ENCODE assay signal across 17 mouse cellular contexts in the genomic region with DNA sequence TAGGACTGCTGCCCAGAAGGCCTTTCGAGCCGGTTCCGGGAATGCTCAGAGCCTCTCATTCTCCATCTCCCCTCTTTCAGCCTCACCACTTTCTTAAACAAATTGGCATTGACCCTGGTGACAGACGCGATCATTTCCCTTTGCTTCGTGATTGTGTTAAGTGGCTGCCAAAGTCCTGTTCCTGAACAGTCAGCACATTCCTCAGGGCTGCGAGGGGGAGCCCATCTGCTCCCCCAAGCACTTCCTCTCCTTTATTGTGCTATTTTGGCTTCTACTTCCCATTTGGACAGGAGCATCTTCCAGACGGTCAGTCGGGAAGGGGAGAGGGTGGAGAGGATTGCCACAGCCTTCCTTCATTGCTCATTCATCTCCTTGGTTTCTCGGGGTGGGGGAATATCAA. TPM values are rescaled to one million over a fixed set of nuclear protein-coding genes. Genes with fewer than 3 reads are reported as not detected.
DNase-seq lines count a peak whose midpoint lies in the region; ATAC-seq and TF ChIP-seq lines count a peak whose summit lies in the region.
"Had no signal": no experiment of that assay in that cellular context is flagged by ENCODE, and none has a peak within 500 bp of the region (broad histone marks: within the 10 kb centered on the region; RNA-seq: fewer than 3 reads in every experiment).

No protein-coding gene starts in this region.

- TF ChIP-seq CTCF in heart, adult 2 months (IDR thresholded peaks at IDR 0.05) = no peak
- no peak for TF ChIP-seq CTCF in thymus, adult 2 months (IDR thresholded peaks at IDR 0.05; ENCODE audit: borderline replicate concordance, control insufficient read depth, extremely low read depth, insufficient read depth, low read length, poor library complexity)

- no peaks in the 10 kb centered on the region for H3K27me3 ChIP-seq in heart, adult 2 months (ENCODE audit: control insufficient read depth, insufficient read depth, low read length)
- H3K27me3 ChIP-seq in kidney, embryonic 16.5 days (ENCODE audit: insufficient read depth, low read length) = 0 out of 2 replicates have a peak, but pooled peaks cover 3% of the 10 kb centered on the region
- H3K27me3 ChIP-seq in thymus, adult 2 months (ENCODE audit: control insufficient read depth, insufficient read depth, low read length) = no peaks in the 10 kb centered on the region
- H3K27me3 ChIP-seq: liver, embryonic 15.5 days had no signal

- no peak for TF ChIP-seq POLR2A in heart, adult 2 months (IDR thresholded peaks at IDR 0.05; ENCODE audit: insufficient read depth, low read depth, low read length)
- TF ChIP-seq POLR2A in thymus, adult 2 months (IDR thresholded peaks at IDR 0.05; ENCODE audit: control insufficient read depth, extremely low read depth, insufficient read depth, low read length, poor library complexity) = no peak

- H3K79me2 ChIP-seq in heart, adult 2 months (replicated peaks; ENCODE audit: control insufficient read depth, insufficient read depth, low read length) = no peaks in the 10 kb centered on the region

- H3K4me3 ChIP-seq in heart, adult 2 months = no peak overlapping the region
- no peak overlapping the region for H3K4me3 ChIP-seq in kidney, embryonic 16.5 days (ENCODE audit: low read length)
- H3K4me3 ChIP-seq in thymus, adult 2 months (ENCODE audit: control insufficient read depth, insufficient read depth, low read length) = no peak overlapping the region
- H3K4me3 ChIP-seq: hindbrain, embryonic 10.5 days; liver, embryonic 15.5 days; megakaryocyte, embryonic 14.5 days had no signal

- peak in 1 of 2 experiments; percentile 5 for DNase-seq in heart, adult 2 months
- DNase-seq in heart, postnatal 10 days = no peak
- DNase-seq in kidney, postnatal 14 days = peak; percentile 17
- peak; percentile 39 for DNase-seq in cerebellum, adult 11 months
- DNase-seq in cerebellum, adult 9-11 months = peak; percentile 78
- no peak for DNase-seq in right cerebral cortex, adult 18-20 months
- DNase-seq in thymus, adult 2 months = no peak
- DNase-seq: adrenal gland, adult 8-10 months; right cerebral cortex, postnatal 14 days; thymus, postnatal 25 days had no signal

- H3K36me3 ChIP-seq in heart, adult 2 months (ENCODE audit: control insufficient read depth, insufficient read depth, low read length) = no peaks in the 10 kb centered on the region
- no peaks in the 10 kb centered on the region for H3K36me3 ChIP-seq in kidney, embryonic 16.5 days (ENCODE audit: insufficient read depth, low read length)
- H3K36me3 ChIP-seq in thymus, adult 2 months (ENCODE audit: control insufficient read depth, insufficient read depth, low read length) = no peaks in the 10 kb centered on the region
- H3K36me3 ChIP-seq: hindbrain, embryonic 10.5 days; liver, embryonic 15.5 days had no signal

- H3K4me1 ChIP-seq in heart, adult 2 months (ENCODE audit: control insufficient read depth, insufficient read depth, low read length) = peaks cover 3% of the 10 kb centered on the region
- no peaks in the 10 kb centered on the region for H3K4me1 ChIP-seq in kidney, embryonic 16.5 days (ENCODE audit: insufficient read depth, low read length)
- H3K4me1 ChIP-seq in thymus, adult 2 months (replicated peaks; ENCODE audit: control insufficient read depth, insufficient read depth, low read length) = peaks cover 5% of the 10 kb centered on the region
- H3K4me1 ChIP-seq: hindbrain, embryonic 10.5 days; liver, embryonic 15.5 days had no signal

- no peak overlapping the region for H3K9ac ChIP-seq in heart, adult 2 months (ENCODE audit: low read depth, low read length)
- H3K9ac ChIP-seq in kidney, embryonic 16.5 days (replicated peaks; ENCODE audit: low read length) = no peak overlapping the region
- H3K9ac ChIP-seq: liver, embryonic 15.5 days had no signal

- ATAC-seq in kidney, embryonic 16.5 days (ENCODE audit: low FRiP score, low TSS enrichment) = no peak
- ATAC-seq: inflammation-experienced regulatory T-cells, adult 6 months had no signal

- 0 out of 2 replicates have a peak, but pooled peaks have one; percentile 15 for TF ChIP-seq EP300 in heart, adult 2 months (IDR thresholded peaks at IDR 0.05; ENCODE audit: insufficient read depth, low read depth, low read length)

- 35% methylated on average over 10 of the region's 10 CpGs for WGBS in heart, adult 2 months
- 53% methylated on average over 10 of the region's 10 CpGs for WGBS in kidney, embryonic 16.5 days
- 62% methylated on average over 10 of the region's 10 CpGs for WGBS in thymus, adult 2 months

- no peaks in the 10 kb centered on the region for H3K9me3 ChIP-seq in kidney, embryonic 16.5 days (ENCODE audit: low read length)
- H3K9me3 ChIP-seq: hindbrain, embryonic 10.5 days; liver, embryonic 15.5 days; megakaryocyte, embryonic 14.5 days had no signal

- intact Hi-C loops in heart, adult 2 months (cut with DNase I) = loop anchor here (5.0 kb wide), 1 partner anchor 40 kb away; no protein-coding TSS in a partner anchor
- intact Hi-C loops in heart, postnatal 10 days (cut with DNase I) = no loop called here

- no peak overlapping the region for H3K4me2 ChIP-seq in kidney, embryonic 16.5 days (replicated peaks; ENCODE audit: low read depth, low read length)
- H3K4me2 ChIP-seq: liver, embryonic 15.5 days had no signal

- no peak overlapping the region for H3K27ac ChIP-seq in heart, adult 2 months
- no peak overlapping the region for H3K27ac ChIP-seq in kidney, embryonic 16.5 days (ENCODE audit: low read length)
- no peak overlapping the region for H3K27ac ChIP-seq in thymus, adult 2 months (ENCODE audit: control insufficient read depth, insufficient read depth, low read length)
- H3K27ac ChIP-seq: hindbrain, embryonic 10.5 days; liver, embryonic 15.5 days; stomach, postnatal 0 days had no signal

RNA-seq across cellular contexts. Expression of gene Xpnpep2, which starts 16.4 kb away (rescaled TPM):
- 1 to 10 TPM; 1.5 to 1.9 TPM for total RNA-seq in heart, adult 2 months (2021)
- polyA plus RNA-seq in heart, adult 2 months (2012; rRNA removed) = 2.1 and 4.1 TPM in 2 replicates
- 1 to 10 TPM; 1.5 to 2.1 TPM for total RNA-seq in heart, postnatal 10 days (2021)
- 7.8 and 8.3 TPM in 2 replicates for polyA plus RNA-seq in kidney, embryonic 16.5 days (2015; fragmentation: Nextera tagmentation; extraction: Ambion mirVana)
- polyA plus RNA-seq in thymus, adult 2 months (2012; rRNA removed) = 0.89 and 1.1 TPM in 2 replicates

RNA-seq across cellular contexts. Expression of gene Sash3, which starts 54.1 kb away (rescaled TPM):
- 1 to 10 TPM; 1.2 to 1.3 TPM for total RNA-seq in heart, adult 2 months (2021)
- polyA plus RNA-seq in heart, adult 2 months (2012; rRNA removed) = 1.4 and 2.9 TPM in 2 replicates
- 1 to 10 TPM; 1.3 to 1.4 TPM for total RNA-seq in heart, postnatal 10 days (2021)
- polyA plus RNA-seq in kidney, embryonic 16.5 days (2015; fragmentation: Nextera tagmentation; extraction: Ambion mirVana) = 1.7 and 2.0 TPM in 2 replicates
- polyA plus RNA-seq in thymus, adult 2 months (2012; rRNA removed) = 311 and 314 TPM in 2 replicates

RNA-seq across cellular contexts. Expression of gene Apln, which starts 57.5 kb away (rescaled TPM):
- total RNA-seq in heart, adult 2 months (2021) = 1 to 10 TPM; 6.6 to 8.2 TPM
- 7.8 and 7.9 TPM in 2 replicates for polyA plus RNA-seq in heart, adult 2 months (2012; rRNA removed)
- total RNA-seq in heart, postnatal 10 days (2021) = 10 to 100 TPM; 28.2 to 30.5 TPM
- 6.2 and 7.1 TPM in 2 replicates for polyA plus RNA-seq in kidney, embryonic 16.5 days (2015; fragmentation: Nextera tagmentation; extraction: Ambion mirVana)
- 1.4 and 2.1 TPM in 2 replicates for polyA plus RNA-seq in thymus, adult 2 months (2012; rRNA removed)
- total RNA-seq: MEL had no signal

Comparison
In these comparisons a context has a peak if more than half of its experiments do, and no peak if none do; other contexts are left out.
1. DNase-seq: peak in kidney, postnatal 14 days (single experiment), cerebellum, adult 11 months (single experiment) and cerebellum, adult 9-11 months (single experiment); none in heart, postnatal 10 days (0 of 2), right cerebral cortex, adult 18-20 months (single experiment) and thymus, adult 2 months (single experiment).
2. RNA of gene Sash3, which starts 54.1 kb away (polyA plus RNA-seq): 311 to 314 TPM in thymus, adult 2 months; 1.4 to 2.9 TPM in heart, adult 2 months and 1.7 to 2.0 TPM in kidney, embryonic 16.5 days; every median in the first group is over 10 times any median in the second.